Mouse (Mus musculus): ENCODE data around the gene Rapgef4. TPM values are rescaled to one million over a fixed set of nuclear protein-coding genes. Genes with fewer than 3 reads are reported as not detected.

Rapgef4 gene
- polyA plus RNA-seq, 1 experiment = 0.08 TPM

DNA sequence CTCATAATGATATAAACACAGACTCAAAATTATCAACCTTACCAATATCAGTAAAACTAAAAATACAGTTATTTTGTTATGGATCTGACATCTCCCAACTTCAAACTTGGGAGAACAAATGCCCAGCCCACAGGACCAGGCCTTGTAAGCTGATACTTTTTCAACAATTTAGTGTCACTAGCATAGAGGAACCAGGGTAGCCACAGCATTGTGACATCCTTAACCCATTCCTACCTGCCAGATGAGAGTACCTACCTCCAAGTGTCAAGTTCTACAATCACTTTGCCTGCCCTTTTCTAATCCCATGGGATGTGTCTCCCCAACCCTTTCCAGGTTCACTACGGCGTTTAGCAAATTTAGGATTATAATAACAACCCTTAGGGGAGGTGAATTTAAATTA lies 257.4 kb downstream of the Rapgef4 start:
- no peaks in the 10 kb centered on the region for H3K36me3 ChIP-seq (ENCODE audit: control insufficient read depth, insufficient read depth)
- H3ac ChIP-seq (ENCODE audit: control insufficient read depth, insufficient read length, low read depth) = no peak overlapping the region
- TF ChIP-seq FOSL1 (IDR thresholded peaks at IDR 0.05; ENCODE audit: insufficient read depth, low read length, poor library complexity, severe bottlenecking) = no peak
- no peak for TF ChIP-seq MYOD1 (IDR thresholded peaks at IDR 0.05; ENCODE audit: control insufficient read depth, insufficient read length, low read depth)
- TF ChIP-seq USF1 (IDR thresholded peaks at IDR 0.05; ENCODE audit: low read depth) = no peak
- H3K79me2 ChIP-seq (ENCODE audit: control insufficient read depth, insufficient read depth) = no peaks in the 10 kb centered on the region
- H3K79me3 ChIP-seq (ENCODE audit: low read depth) = no peaks in the 10 kb centered on the region
- no peak overlapping the region for H3K4me3 ChIP-seq (ENCODE audit: insufficient read depth, poor library complexity, severe bottlenecking)
- peaks cover 7% of the 10 kb centered on the region for H3K27me3 ChIP-seq (ENCODE audit: control insufficient read depth, insufficient read depth, insufficient read length)

DNA sequence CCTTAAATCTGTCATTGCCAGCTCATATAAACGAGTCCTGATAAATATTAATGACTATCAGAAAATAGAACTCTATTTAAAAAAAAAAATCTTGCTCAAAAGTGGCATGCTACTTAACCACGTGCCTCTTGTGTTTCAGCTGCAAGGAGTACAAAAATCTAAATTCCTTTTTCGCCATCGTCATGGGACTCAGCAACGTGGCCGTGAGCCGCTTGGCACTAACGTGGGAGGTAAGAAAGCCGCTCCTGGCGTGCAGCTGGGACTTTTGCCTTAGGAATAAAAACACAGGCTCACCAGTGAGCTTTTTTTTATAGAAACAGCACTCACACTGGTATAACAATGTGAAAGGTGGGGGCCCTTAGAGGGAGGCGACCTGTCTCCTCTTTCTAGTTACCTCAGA lies 257.9 kb downstream of the Rapgef4 start:
- Histone ChIP-seq H3K79me3 (ENCODE audit: low read depth) (no peaks in the 10 kb centered on the region), H3K79me2 (ENCODE audit: control insufficient read depth, insufficient read depth) (no peaks in the 10 kb centered on the region), H3K4me3 (ENCODE audit: insufficient read depth, poor library complexity, severe bottlenecking) (no peak overlapping the region), H3ac (ENCODE audit: control insufficient read depth, insufficient read length, low read depth) (no peak overlapping the region), H3K27me3 (ENCODE audit: control insufficient read depth, insufficient read depth, insufficient read length) (peaks cover 2% of the 10 kb centered on the region), H3K36me3 (ENCODE audit: control insufficient read depth, insufficient read depth) (no peaks in the 10 kb centered on the region)
- TF ChIP-seq MYOG (IDR thresholded peaks at IDR 0.05; ENCODE audit: control insufficient read depth, extremely low read depth, insufficient read length) = no peak
- TF ChIP-seq CEBPB (IDR thresholded peaks at IDR 0.05; ENCODE audit: low read depth) = no peak
- no peak for TF ChIP-seq MAX (IDR thresholded peaks at IDR 0.05)
- TF ChIP-seq MYOD1 (IDR thresholded peaks at IDR 0.05; ENCODE audit: control insufficient read depth, insufficient read length, low read depth) = no peak
- no peak for TF ChIP-seq CTCF (IDR thresholded peaks at IDR 0.05; ENCODE audit: control insufficient read depth, insufficient read depth, insufficient read length)
- TF ChIP-seq FOSL1 (IDR thresholded peaks at IDR 0.05; ENCODE audit: insufficient read depth, low read length, poor library complexity, severe bottlenecking) = no peak
- no peak for TF ChIP-seq USF1 (IDR thresholded peaks at IDR 0.05; ENCODE audit: low read depth)

DNA sequence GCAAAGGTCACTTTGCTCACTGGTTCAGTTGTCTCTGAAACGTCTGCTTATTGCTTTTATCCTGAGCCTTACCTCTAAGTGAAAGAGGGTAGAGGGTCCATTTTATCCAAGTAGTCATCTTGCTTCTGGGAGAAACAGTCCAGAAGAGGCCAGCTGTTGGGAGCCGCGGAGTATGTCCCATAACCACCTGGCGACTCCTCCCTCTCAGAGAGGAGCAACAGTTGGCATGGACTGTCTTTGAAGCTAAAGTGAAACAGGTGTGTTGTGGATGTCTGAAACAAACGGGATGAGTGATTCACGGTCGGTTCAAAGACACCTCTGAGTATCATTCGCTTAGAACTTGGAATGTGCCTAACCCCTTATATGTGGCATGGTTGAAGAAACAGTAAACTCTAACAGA lies 258.4 kb downstream of the Rapgef4 start:
- H3K4me3 ChIP-seq (ENCODE audit: insufficient read depth, poor library complexity, severe bottlenecking) = no peak overlapping the region
- TF ChIP-seq FOSL1 (IDR thresholded peaks at IDR 0.05; ENCODE audit: insufficient read depth, low read length, poor library complexity, severe bottlenecking) (no peak), MAX (IDR thresholded peaks at IDR 0.05) (no peak), USF1 (IDR thresholded peaks at IDR 0.05; ENCODE audit: low read depth) (no peak), MYOD1 (IDR thresholded peaks at IDR 0.05; ENCODE audit: control insufficient read depth, insufficient read length, low read depth) (no peak), CTCF (IDR thresholded peaks at IDR 0.05; ENCODE audit: control insufficient read depth, insufficient read depth, insufficient read length) (no peak), MYOG (IDR thresholded peaks at IDR 0.05; ENCODE audit: control insufficient read depth, extremely low read depth, insufficient read length) (no peak), CEBPB (IDR thresholded peaks at IDR 0.05; ENCODE audit: low read depth) (no peak)
- H3K79me3 ChIP-seq (ENCODE audit: low read depth) = no peaks in the 10 kb centered on the region
- H3ac ChIP-seq (ENCODE audit: control insufficient read depth, insufficient read length, low read depth) = no peak overlapping the region
- H3K27me3 ChIP-seq (ENCODE audit: control insufficient read depth, insufficient read depth, insufficient read length) = no peaks in the 10 kb centered on the region
- H3K36me3 ChIP-seq (ENCODE audit: control insufficient read depth, insufficient read depth) = no peaks in the 10 kb centered on the region
- H3K79me2 ChIP-seq (ENCODE audit: control insufficient read depth, insufficient read depth) = no peaks in the 10 kb centered on the region

DNA sequence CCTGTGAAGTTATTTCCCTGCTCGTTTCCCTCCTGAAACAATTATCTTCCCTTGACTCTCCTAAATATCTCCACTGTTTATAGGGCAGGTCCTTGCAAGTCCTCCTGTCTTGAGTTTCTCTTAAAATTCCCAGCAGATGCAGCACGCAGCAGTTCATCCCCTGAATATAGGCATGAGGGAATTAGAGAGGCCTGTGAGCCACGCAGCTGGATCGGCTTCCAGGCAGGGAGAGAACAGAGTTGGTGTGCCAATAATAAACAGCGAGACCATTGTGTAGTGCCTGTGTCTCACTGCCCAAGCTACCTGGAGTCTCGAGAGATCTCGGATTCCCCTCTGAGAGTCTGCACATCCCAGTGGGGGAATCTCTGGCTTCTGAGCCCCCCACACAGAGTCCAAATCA lies 259.0 kb downstream of the Rapgef4 start:
- Histone ChIP-seq H3K79me3 (ENCODE audit: low read depth) (no peaks in the 10 kb centered on the region), H3K79me2 (ENCODE audit: control insufficient read depth, insufficient read depth) (no peaks in the 10 kb centered on the region), H3K4me3 (ENCODE audit: insufficient read depth, poor library complexity, severe bottlenecking) (no peak overlapping the region), H3ac (ENCODE audit: control insufficient read depth, insufficient read length, low read depth) (no peak overlapping the region), H3K36me3 (ENCODE audit: control insufficient read depth, insufficient read depth) (no peaks in the 10 kb centered on the region), H3K27me3 (ENCODE audit: control insufficient read depth, insufficient read depth, insufficient read length) (no peaks in the 10 kb centered on the region)
- TF ChIP-seq MAX (IDR thresholded peaks at IDR 0.05) (no peak), USF1 (IDR thresholded peaks at IDR 0.05; ENCODE audit: low read depth) (no peak), MYOD1 (IDR thresholded peaks at IDR 0.05; ENCODE audit: control insufficient read depth, insufficient read length, low read depth) (no peak), FOSL1 (IDR thresholded peaks at IDR 0.05; ENCODE audit: insufficient read depth, low read length, poor library complexity, severe bottlenecking) (no peak), MYOG (IDR thresholded peaks at IDR 0.05; ENCODE audit: control insufficient read depth, extremely low read depth, insufficient read length) (no peak), CTCF (IDR thresholded peaks at IDR 0.05; ENCODE audit: control insufficient read depth, insufficient read depth, insufficient read length) (no peak), CEBPB (IDR thresholded peaks at IDR 0.05; ENCODE audit: low read depth) (no peak)

DNA sequence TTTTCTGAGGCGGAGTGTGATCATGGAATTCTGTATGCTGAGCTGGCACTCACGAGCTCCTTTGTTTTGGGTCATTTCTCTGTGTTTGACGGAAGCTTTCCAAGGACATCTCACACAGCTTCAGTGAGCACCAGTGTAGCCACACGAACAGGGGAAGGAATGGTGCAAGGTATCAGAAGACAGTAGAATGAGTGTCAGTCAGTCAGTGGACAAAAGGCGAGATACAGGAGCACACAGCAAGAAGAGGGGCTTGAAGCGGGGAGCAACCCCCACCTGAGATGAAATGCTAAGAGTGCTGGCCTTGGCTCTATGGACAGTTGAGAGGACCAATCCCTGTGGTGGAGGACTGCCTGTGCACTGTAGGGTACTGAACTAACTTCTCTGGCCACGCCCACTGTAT lies 259.7 kb downstream of the Rapgef4 start:
- Histone ChIP-seq H3K27me3 (ENCODE audit: control insufficient read depth, insufficient read depth, insufficient read length) (no peaks in the 10 kb centered on the region), H3K36me3 (ENCODE audit: control insufficient read depth, insufficient read depth) (no peaks in the 10 kb centered on the region), H3K79me3 (ENCODE audit: low read depth) (no peaks in the 10 kb centered on the region), H3K4me3 (ENCODE audit: insufficient read depth, poor library complexity, severe bottlenecking) (no peak overlapping the region), H3ac (ENCODE audit: control insufficient read depth, insufficient read length, low read depth) (no peak overlapping the region), H3K79me2 (ENCODE audit: control insufficient read depth, insufficient read depth) (no peaks in the 10 kb centered on the region)
- TF ChIP-seq USF1 (IDR thresholded peaks at IDR 0.05; ENCODE audit: low read depth) = no peak
- no peak for TF ChIP-seq CEBPB (IDR thresholded peaks at IDR 0.05; ENCODE audit: low read depth)
- no peak for TF ChIP-seq MYOD1 (IDR thresholded peaks at IDR 0.05; ENCODE audit: control insufficient read depth, insufficient read length, low read depth)
- TF ChIP-seq MAX (IDR thresholded peaks at IDR 0.05) = no peak
- no peak for TF ChIP-seq MYOG (IDR thresholded peaks at IDR 0.05; ENCODE audit: control insufficient read depth, extremely low read depth, insufficient read length)
- TF ChIP-seq FOSL1 (IDR thresholded peaks at IDR 0.05; ENCODE audit: insufficient read depth, low read length, poor library complexity, severe bottlenecking) = no peak
- TF ChIP-seq CTCF (IDR thresholded peaks at IDR 0.05; ENCODE audit: control insufficient read depth, insufficient read depth, insufficient read length) = no peak
